Mouse (Mus musculus): Measurements from ENCODE around the gene Olfr378. TPM values are rescaled to one million over a fixed set of nuclear protein-coding genes. Genes with fewer than 3 reads are reported as not detected.

Gene Olfr378
- polyA plus RNA-seq (2017; shearing (Covaris generic)), result not detected

GRCm38 (mm10) chr11:73428377-73428776 is at the start of gene Olfr378:
Gene Olfr378 (minus strand): TSS chr11:73428477.

GRCm38 (mm10) chr11:73457408-73457807 is 29.1 kb upstream of the Olfr378 start, which contains the start of gene Olfr380:
Gene Olfr380 (minus strand): TSS chr11:73457508.

GRCm38 (mm10) chr11:73399514-73399913 is 28.8 kb downstream of the Olfr378 start, which contains the start of gene Olfr1:
Gene Olfr1 (minus strand): TSS chr11:73399614.

Other genes starting within 250 kb of the Olfr378 start
- 17.8 TPM for gene Ctns, start 229.4 kb downstream of the Olfr378 start, polyA plus RNA-seq (2017; shearing (Covaris generic))
- gene Shpk, start 229.0 kb downstream of the Olfr378 start, polyA plus RNA-seq (2017; shearing (Covaris generic)), result 11.7 TPM
- not detected for gene Trpv1, start 194.2 kb downstream of the Olfr378 start, polyA plus RNA-seq (2017; shearing (Covaris generic))
- not detected for gene Trpv3, start 161.1 kb downstream of the Olfr378 start, polyA plus RNA-seq (2017; shearing (Covaris generic))
- gene Aspa, start 98.9 kb downstream of the Olfr378 start, polyA plus RNA-seq (2017; shearing (Covaris generic)), result not detected
- gene Gm49340, start 98.7 kb downstream of the Olfr378 start, polyA plus RNA-seq (2017; shearing (Covaris generic)), result not detected
- gene Spata22, start 98.7 kb downstream of the Olfr378 start, polyA plus RNA-seq (2017; shearing (Covaris generic)), result not detected
- gene Olfr20, start 77.7 kb downstream of the Olfr378 start, polyA plus RNA-seq (2017; shearing (Covaris generic)), result not detected
- 0.29 TPM for gene Olfr376, start 57.2 kb downstream of the Olfr378 start, polyA plus RNA-seq (2017; shearing (Covaris generic))
- gene Olfr1, start 28.9 kb downstream of the Olfr378 start, polyA plus RNA-seq (2017; shearing (Covaris generic)), result not detected
- gene Olfr380, start 29.0 kb upstream of the Olfr378 start, polyA plus RNA-seq (2017; shearing (Covaris generic)), result not detected
- not detected for gene Olfr381, start 63.1 kb upstream of the Olfr378 start, polyA plus RNA-seq (2017; shearing (Covaris generic))
- not detected for gene Olfr382, start 88.7 kb upstream of the Olfr378 start, polyA plus RNA-seq (2017; shearing (Covaris generic))
- gene Olfr385, start 164.5 kb upstream of the Olfr378 start, polyA plus RNA-seq (2017; shearing (Covaris generic)), result not detected
- not detected for gene Olfr384, start 170.1 kb upstream of the Olfr378 start, polyA plus RNA-seq (2017; shearing (Covaris generic))

Data from CD4-positive, CD25-positive, alpha-beta regulatory T cell, adult 9 weeks (primary cell).